8 mouse cellular contexts compared by ENCODE assay signal in genomic region chr10:18482558-18483141, GRCm38 (mm10).
DNase-seq lines count a peak whose midpoint lies in the region; ATAC-seq and TF ChIP-seq lines count a peak whose summit lies in the region.

No protein-coding gene starts in this region.

- no peak overlapping the region for H3K9ac ChIP-seq in lung, embryonic 14.5 days
- no peak overlapping the region for H3K9ac ChIP-seq in lung, postnatal 0 days (replicated peaks; ENCODE audit: low read depth)
- peak overlapping the region; percentile 67 for H3K9ac ChIP-seq in heart, embryonic 13.5 days
- H3K9ac ChIP-seq in neural tube, embryonic 11.5 days (ENCODE audit: low read length) = no peak overlapping the region
- no peak overlapping the region for H3K9ac ChIP-seq in liver, embryonic 11.5 days (ENCODE audit: low read depth, low read length)

- no peak overlapping the region for H3K4me3 ChIP-seq in lung, embryonic 14.5 days (ENCODE audit: low read depth, low read length)
- H3K4me3 ChIP-seq in lung, postnatal 0 days (ENCODE audit: low read depth, low read length) = no peak overlapping the region
- H3K4me3 ChIP-seq in heart, embryonic 13.5 days = no peak overlapping the region
- no peak overlapping the region for H3K4me3 ChIP-seq in neural tube, embryonic 11.5 days (ENCODE audit: low read depth, low read length)
- no peak overlapping the region for H3K4me3 ChIP-seq in liver, embryonic 11.5 days (ENCODE audit: low read depth, low read length)

- DNase-seq in lung, embryonic 14.5 days = peak; percentile 34
- no peak for DNase-seq in lung, postnatal 0 days (ENCODE audit: low spot score)
- peak; percentile 59 to 74 for DNase-seq in cerebellum, postnatal 25 days
- peak; percentile 45 to 67 for DNase-seq in layer of hippocampus, postnatal 10 days (ENCODE audit: low spot score in 2 of 2)
- DNase-seq in neural tube, embryonic 11.5 days (ENCODE audit: low spot score) = peak; percentile 35
- DNase-seq in liver, embryonic 11.5 days (ENCODE audit: low spot score) = no peak
- DNase-seq in c-Kit-positive CD71-positive TER-119-positive erythroid progenitor cells, embryonic 14.5 days (ENCODE audit: low spot score) = no peak

- TF ChIP-seq CTCF in lung, embryonic 14.5 days (IDR thresholded peaks at IDR 0.05; ENCODE audit: low read depth) = no peak
- no peak for TF ChIP-seq CTCF in lung, postnatal 0 days (IDR thresholded peaks at IDR 0.05)

- ATAC-seq in lung, embryonic 14.5 days (ENCODE audit: insufficient read depth) = no peak
- ATAC-seq in lung, postnatal 0 days = no peak
- ATAC-seq in heart, embryonic 13.5 days (ENCODE audit: extremely low read depth, insufficient number of reproducible peaks, low FRiP score, low TSS enrichment) = no peak
- peak; percentile 53 for ATAC-seq in neural tube, embryonic 11.5 days (ENCODE audit: insufficient read depth, low FRiP score, low TSS enrichment)
- ATAC-seq in liver, embryonic 11.5 days (replicated peaks; ENCODE audit: low FRiP score) = no peak

- H3K4me1 ChIP-seq in lung, embryonic 14.5 days (ENCODE audit: insufficient read depth) = no peaks in the 10 kb centered on the region
- peaks cover 4% of the 10 kb centered on the region; the same call in 1 of the 2 replicates for H3K4me1 ChIP-seq in lung, postnatal 0 days (ENCODE audit: insufficient read depth, low read depth, low read length)
- H3K4me1 ChIP-seq in heart, embryonic 13.5 days = peaks cover 43% of the 10 kb centered on the region
- H3K4me1 ChIP-seq in neural tube, embryonic 11.5 days (ENCODE audit: control insufficient read depth, insufficient read depth, low read length) = peaks cover 13% of the 10 kb centered on the region
- no peaks in the 10 kb centered on the region for H3K4me1 ChIP-seq in liver, embryonic 11.5 days (replicated peaks; ENCODE audit: control insufficient read depth, insufficient read depth, low read length)

- WGBS in lung, embryonic 14.5 days = 14% methylated on average over 4 of the region's 4 CpGs
- WGBS in lung, postnatal 0 days = 26% methylated on average over 4 of the region's 4 CpGs
- WGBS in heart, embryonic 13.5 days = 10% methylated on average over 4 of the region's 4 CpGs
- 27% methylated on average over 4 of the region's 4 CpGs for WGBS in neural tube, embryonic 11.5 days
- WGBS in liver, embryonic 11.5 days = 40% methylated on average over 4 of the region's 4 CpGs

- H3K27me3 ChIP-seq in lung, embryonic 14.5 days (ENCODE audit: insufficient read depth, low read length) = no peaks in the 10 kb centered on the region
- no peaks in the 10 kb centered on the region for H3K27me3 ChIP-seq in lung, postnatal 0 days (replicated peaks; ENCODE audit: insufficient read depth, low read length)
- no peaks in the 10 kb centered on the region for H3K27me3 ChIP-seq in heart, embryonic 13.5 days (replicated peaks)
- no peaks in the 10 kb centered on the region for H3K27me3 ChIP-seq in neural tube, embryonic 11.5 days (ENCODE audit: control insufficient read depth, insufficient read depth, low read length)
- H3K27me3 ChIP-seq in liver, embryonic 11.5 days (replicated peaks; ENCODE audit: control insufficient read depth, insufficient read depth, low read length) = no peaks in the 10 kb centered on the region

- H3K4me2 ChIP-seq in lung, embryonic 14.5 days = no peak overlapping the region
- no peak overlapping the region for H3K4me2 ChIP-seq in lung, postnatal 0 days (replicated peaks; ENCODE audit: low read depth, low read length)
- peak overlapping the region; percentile 54 for H3K4me2 ChIP-seq in heart, embryonic 13.5 days
- H3K4me2 ChIP-seq in neural tube, embryonic 11.5 days (ENCODE audit: low read depth) = no peak overlapping the region
- H3K4me2 ChIP-seq in liver, embryonic 11.5 days = no peak overlapping the region

- no peaks in the 10 kb centered on the region for H3K36me3 ChIP-seq in lung, embryonic 14.5 days (ENCODE audit: insufficient read depth)
- no peaks in the 10 kb centered on the region for H3K36me3 ChIP-seq in lung, postnatal 0 days (ENCODE audit: insufficient read depth, low read length)
- H3K36me3 ChIP-seq in heart, embryonic 13.5 days = peaks cover 4% of the 10 kb centered on the region; the same call in 1 of the 2 replicates
- no peaks in the 10 kb centered on the region for H3K36me3 ChIP-seq in neural tube, embryonic 11.5 days (ENCODE audit: control insufficient read depth, insufficient read depth, low read length)
- no peaks in the 10 kb centered on the region for H3K36me3 ChIP-seq in liver, embryonic 11.5 days (ENCODE audit: control insufficient read depth, insufficient read depth, low read length)

- peak overlapping the region; percentile 38; the same call in 1 of the 2 replicates for H3K27ac ChIP-seq in lung, embryonic 14.5 days (ENCODE audit: low read depth)
- H3K27ac ChIP-seq in lung, postnatal 0 days (ENCODE audit: low read length) = no peak overlapping the region
- H3K27ac ChIP-seq in heart, embryonic 13.5 days (replicated peaks) = peak overlapping the region; percentile 87
- peak overlapping the region; percentile 21; the same call in 1 of the 2 replicates for H3K27ac ChIP-seq in neural tube, embryonic 11.5 days (ENCODE audit: low read depth, low read length)
- no peak overlapping the region for H3K27ac ChIP-seq in liver, embryonic 11.5 days (ENCODE audit: low read depth, low read length)

- no peaks in the 10 kb centered on the region for H3K9me3 ChIP-seq in lung, embryonic 14.5 days (ENCODE audit: low read depth, low read length)
- no peaks in the 10 kb centered on the region for H3K9me3 ChIP-seq in lung, postnatal 0 days (ENCODE audit: low read length)
- H3K9me3 ChIP-seq in heart, embryonic 13.5 days = no peaks in the 10 kb centered on the region
- H3K9me3 ChIP-seq in neural tube, embryonic 11.5 days (ENCODE audit: control insufficient read depth, low read length) = no peaks in the 10 kb centered on the region
- H3K9me3 ChIP-seq in liver, embryonic 11.5 days (ENCODE audit: control insufficient read depth, low read length) = no peaks in the 10 kb centered on the region

- TF ChIP-seq EP300 in lung, postnatal 0 days (IDR thresholded peaks at IDR 0.05) = no peak

Comparison
In these comparisons a context has a peak if more than half of its experiments do, and no peak if none do; other contexts are left out.
1. DNase-seq: peak in lung, embryonic 14.5 days (single experiment), cerebellum, postnatal 25 days (2 of 2), layer of hippocampus, postnatal 10 days (2 of 2) and neural tube, embryonic 11.5 days (single experiment); none in lung, postnatal 0 days (single experiment), liver, embryonic 11.5 days (single experiment) and c-Kit-positive CD71-positive TER-119-positive erythroid progenitor cells, embryonic 14.5 days (single experiment).
2. H3K27ac ChIP-seq: peak in lung, embryonic 14.5 days (single experiment), heart, embryonic 13.5 days (single experiment) and neural tube, embryonic 11.5 days (single experiment); none in lung, postnatal 0 days (single experiment) and liver, embryonic 11.5 days (single experiment).